Mouse (Mus musculus) small intestine, adult 2 months (tissue): Measurements from ENCODE around the gene Tprg.

Experiments
- CTCF ChIP-seq: fragments of 200-500 bp; IDR thresholded peaks from 2 replicates; pipeline ENCODE4 v1.5.1; 2012; ENCODE audit warnings: low read depth, mild to moderate bottlenecking, control low read depth, inconsistent platforms, low read length, moderate library complexity, mixed read lengths; ENCODE audit not compliant: insufficient replicate concordance, insufficient read length; ENCODE audit errors: extremely low read depth
- POLR2A ChIP-seq: fragments of 200-500 bp; IDR thresholded peaks from 2 replicates; pipeline ENCODE4 v1.6.1; 2012; ENCODE audit warnings: low read depth, mild to moderate bottlenecking, control low read depth, inconsistent platforms, low read length, moderate library complexity

DNA sequence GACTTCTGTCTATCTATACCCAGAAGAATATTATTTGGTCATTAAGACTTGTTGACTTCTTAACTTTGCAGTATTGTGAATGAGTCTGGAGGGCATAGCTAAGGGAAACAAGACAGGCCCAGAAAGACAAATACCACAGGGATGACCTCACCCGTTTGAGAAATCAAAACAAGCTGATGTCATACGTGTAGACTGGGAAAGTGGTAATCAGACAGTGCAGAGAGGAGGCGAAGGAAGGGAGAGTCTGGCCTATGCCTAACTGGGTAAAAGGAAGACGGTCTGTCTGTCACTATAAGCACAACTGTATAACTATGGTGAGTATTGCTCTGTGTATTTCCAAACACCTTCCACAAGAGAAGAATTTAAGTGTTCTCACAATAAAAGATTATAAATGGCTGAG, 23.7 kb upstream of the Tprg start:
- TF ChIP-seq CTCF (no peak), POLR2A (no peak)
